Mouse (Mus musculus): ENCODE measurements around the gene Pcgf2. TPM values are rescaled to one million over a fixed set of nuclear protein-coding genes. Genes with fewer than 3 reads are reported as not detected.
A peak's percentile ranks its signal among the peaks of the same experiment; 100 is the strongest.

Pcgf2 gene
- total RNA-seq, 1 experiment from 2014 or later: 0.82 TPM

DNA sequence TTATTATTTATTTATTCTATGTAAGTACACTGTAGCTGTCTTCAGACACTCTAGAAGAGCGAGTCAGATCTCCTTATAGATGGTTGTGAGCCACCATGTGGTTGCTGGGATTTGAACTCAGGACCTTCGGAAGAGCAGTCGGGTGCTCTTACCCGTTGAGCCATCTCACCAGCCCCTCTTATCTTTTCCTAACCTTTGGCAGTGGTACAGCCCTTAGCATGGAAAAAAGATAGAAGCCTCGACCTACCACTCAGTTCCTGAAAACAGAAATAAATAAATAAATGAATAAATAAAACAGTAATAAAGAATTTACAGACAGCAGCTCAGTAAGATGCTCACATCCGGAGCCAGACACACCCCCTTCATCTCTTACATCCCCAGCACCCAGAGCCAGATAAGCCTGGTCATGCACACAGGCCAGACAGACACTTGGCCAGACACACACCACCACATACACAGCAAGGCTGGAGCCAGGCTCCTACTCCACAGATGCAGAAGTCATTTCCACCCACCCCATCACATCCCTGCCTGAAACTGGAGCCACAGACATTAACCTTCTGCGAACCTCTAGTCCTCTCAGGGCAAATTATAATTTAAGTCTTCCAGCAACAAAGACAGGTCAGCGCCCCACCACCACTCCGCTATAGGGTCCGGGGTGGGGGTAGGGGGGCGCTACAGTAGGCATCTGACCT lies 3.0 kb downstream of the Pcgf2 start:
- ATAC-seq (replicated peaks; ENCODE audit: low read depth, poor library complexity, severe bottlenecking): no peak

- no peak for ATAC-seq (replicated peaks; ENCODE audit: low read depth, poor library complexity, severe bottlenecking)
Measured at GRCm38 (mm10) chr11:97696669-97697068, 3.6 kb downstream of the Pcgf2 start.

DNA sequence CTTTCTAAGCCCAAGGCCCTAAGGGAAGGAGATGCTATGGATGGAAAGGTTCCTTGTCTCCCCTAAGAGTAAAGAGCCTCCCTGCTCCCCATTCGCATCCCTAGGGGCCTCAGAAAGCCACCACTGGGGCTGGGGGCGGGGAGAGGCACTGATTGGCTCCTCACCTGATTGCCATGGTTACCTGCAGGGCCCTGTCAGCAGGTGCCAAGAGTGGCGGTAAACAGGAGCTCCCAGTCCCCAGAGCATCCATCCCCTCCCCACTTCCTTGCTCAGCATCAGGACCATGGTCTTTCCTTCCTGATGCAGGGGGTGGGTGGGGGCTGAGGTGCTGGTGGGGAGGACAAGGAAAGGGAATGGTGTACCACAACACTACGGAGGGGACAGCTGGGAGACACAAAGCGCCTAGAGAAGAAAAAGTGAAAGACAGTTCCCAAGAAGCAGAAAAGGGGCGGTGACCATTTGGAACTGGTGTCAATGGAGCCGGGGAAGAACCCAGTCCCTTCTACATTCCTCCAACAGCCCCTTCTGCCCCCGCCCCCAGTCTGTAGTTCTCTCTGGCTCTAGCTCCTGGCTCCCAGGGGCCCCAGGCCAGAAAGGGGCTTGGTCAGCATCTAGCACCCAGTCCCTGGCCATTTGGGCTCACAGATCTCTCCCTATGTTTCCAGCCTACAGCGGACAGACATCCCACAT lies 4.4 kb downstream of the Pcgf2 start:
- ATAC-seq (replicated peaks; ENCODE audit: low read depth, poor library complexity, severe bottlenecking): no peak

GRCm38 (mm10) chr11:97694921-97695711 lies 5.2 kb downstream of the Pcgf2 start:
- no peak for ATAC-seq (replicated peaks; ENCODE audit: low read depth, poor library complexity, severe bottlenecking)

GRCm38 (mm10) chr11:97694435-97694834 lies 5.9 kb downstream of the Pcgf2 start:
- ATAC-seq (replicated peaks; ENCODE audit: low read depth, poor library complexity, severe bottlenecking): no peak

- peak; percentile 59; the same call in 1 of the 2 replicates for ATAC-seq (replicated peaks; ENCODE audit: low read depth, poor library complexity, severe bottlenecking)
Measured at GRCm38 (mm10) chr11:97689861-97690260, 10.4 kb downstream of the Pcgf2 start.

GRCm38 (mm10) chr11:97687061-97687460 lies 13.2 kb downstream of the Pcgf2 start:
- no peak for ATAC-seq (replicated peaks; ENCODE audit: low read depth, poor library complexity, severe bottlenecking)

DNA sequence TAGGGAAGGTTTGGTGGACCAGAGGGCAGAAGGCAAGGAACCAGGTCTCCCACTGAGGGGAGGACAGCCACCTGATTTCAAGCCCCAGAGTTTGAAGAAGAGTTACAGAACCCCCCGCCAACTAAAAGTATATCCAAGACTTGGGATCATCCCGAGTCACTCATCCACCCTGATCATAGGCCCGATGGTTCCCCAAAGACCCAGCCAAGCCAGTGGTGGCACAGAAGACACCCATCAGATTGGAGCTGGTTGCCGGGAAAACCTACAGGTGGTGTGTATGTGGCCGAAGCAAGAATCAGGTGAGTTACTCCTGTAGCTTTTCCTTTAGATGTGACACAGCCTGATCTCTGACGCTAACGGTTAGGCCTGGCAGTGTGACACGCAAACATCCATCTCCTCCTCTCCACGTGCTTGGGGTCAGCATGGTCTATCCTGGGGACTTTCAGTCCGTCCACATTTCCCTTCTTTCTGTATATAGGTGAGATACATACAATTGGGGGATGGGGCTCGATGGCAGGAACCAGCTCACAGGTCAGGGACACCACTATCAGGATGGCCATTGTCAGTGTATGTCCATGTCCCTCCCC lies 13.9 kb downstream of the Pcgf2 start:
- no peak for ATAC-seq (replicated peaks; ENCODE audit: low read depth, poor library complexity, severe bottlenecking)

- peak; percentile 78 for ATAC-seq (replicated peaks; ENCODE audit: low read depth, poor library complexity, severe bottlenecking)
Measured at GRCm38 (mm10) chr11:97685613-97686321, 14.5 kb downstream of the Pcgf2 start, which contains the start of gene Cisd3. Cisd3 (plus strand) TSS chr11:97685826.

DNA sequence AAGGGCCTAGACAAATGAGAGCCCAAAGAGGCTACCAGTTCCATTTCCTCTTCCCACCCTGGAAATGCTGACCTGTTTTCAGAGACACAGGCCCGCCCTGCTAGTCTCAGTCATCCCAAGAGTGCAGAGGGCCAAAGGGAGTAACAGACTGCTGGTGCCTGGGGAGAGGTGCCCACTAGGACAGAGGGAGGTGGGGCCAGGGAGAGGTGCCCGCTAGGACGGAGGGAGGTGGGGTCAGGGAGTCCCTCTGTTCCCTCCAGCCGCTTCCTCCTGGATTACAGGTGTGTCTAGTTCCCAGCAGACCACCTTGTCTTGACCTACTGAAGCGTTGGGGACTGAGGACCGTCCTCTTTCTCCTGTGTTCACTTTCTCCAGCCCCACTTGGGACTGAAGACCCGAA lies 15.5 kb downstream of the Pcgf2 start:
- ATAC-seq (replicated peaks; ENCODE audit: low read depth, poor library complexity, severe bottlenecking): no peak

- ATAC-seq (replicated peaks; ENCODE audit: low read depth, poor library complexity, severe bottlenecking): peak; percentile 49; the same call in 1 of the 2 replicates
Measured at GRCm38 (mm10) chr11:97684063-97684680, 16.1 kb downstream of the Pcgf2 start.

DNA sequence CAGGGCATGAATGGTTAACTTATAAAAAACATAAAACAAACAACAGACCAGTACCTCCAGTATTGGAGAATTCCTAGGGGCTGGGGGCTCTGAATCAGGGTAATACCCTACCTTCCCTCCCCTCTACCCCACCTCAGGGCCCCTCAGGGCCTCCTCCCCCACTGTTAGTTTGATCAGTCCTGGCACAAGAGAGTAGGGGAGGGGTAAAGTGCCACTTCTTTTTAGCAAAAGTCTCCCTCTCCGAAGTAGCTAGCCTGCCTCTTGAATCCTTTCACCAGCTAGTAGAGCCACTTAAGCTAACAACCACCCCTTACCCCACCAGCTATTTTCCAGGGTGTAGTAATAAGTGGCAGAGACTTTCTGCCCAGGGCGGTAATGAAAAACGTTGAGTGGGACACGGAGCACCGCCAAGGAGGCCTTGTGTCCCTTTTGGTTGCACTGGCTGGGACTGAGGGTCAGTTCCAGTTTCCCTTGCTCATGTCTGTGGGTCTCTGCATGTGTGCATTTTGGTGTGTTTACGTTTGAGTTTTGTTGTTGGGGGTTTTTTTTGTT lies 17.7 kb downstream of the Pcgf2 start:
- ATAC-seq (replicated peaks; ENCODE audit: low read depth, poor library complexity, severe bottlenecking): no peak

GRCm38 (mm10) chr11:97680430-97680829 lies 19.9 kb downstream of the Pcgf2 start:
- no peak for ATAC-seq (replicated peaks; ENCODE audit: low read depth, poor library complexity, severe bottlenecking)

DNA sequence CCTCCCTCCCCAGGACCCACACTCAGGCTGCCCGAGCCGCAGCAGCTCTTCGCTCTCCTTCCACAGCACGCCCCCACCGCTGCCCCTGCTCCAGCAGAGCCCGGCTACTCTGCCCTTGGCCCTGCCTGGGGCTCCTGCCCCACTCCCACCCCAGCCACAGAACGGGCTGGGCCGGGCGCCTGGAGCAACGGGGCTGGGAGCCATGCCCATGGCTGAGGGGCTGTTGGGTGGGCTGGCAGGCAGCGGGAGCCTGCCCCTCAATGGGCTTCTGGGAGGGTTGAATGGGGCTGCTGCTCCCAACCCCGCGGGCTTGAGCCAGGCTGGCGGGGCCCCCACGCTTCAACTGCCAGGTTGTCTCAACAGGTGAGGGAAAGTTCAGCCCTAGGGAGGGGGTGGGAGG lies 22.0 kb downstream of the Pcgf2 start:
- no peak for ATAC-seq (replicated peaks; ENCODE audit: low read depth, poor library complexity, severe bottlenecking)

- ATAC-seq (replicated peaks; ENCODE audit: low read depth, poor library complexity, severe bottlenecking): no peak
Measured at GRCm38 (mm10) chr11:97677842-97678241, 22.5 kb downstream of the Pcgf2 start.

DNA sequence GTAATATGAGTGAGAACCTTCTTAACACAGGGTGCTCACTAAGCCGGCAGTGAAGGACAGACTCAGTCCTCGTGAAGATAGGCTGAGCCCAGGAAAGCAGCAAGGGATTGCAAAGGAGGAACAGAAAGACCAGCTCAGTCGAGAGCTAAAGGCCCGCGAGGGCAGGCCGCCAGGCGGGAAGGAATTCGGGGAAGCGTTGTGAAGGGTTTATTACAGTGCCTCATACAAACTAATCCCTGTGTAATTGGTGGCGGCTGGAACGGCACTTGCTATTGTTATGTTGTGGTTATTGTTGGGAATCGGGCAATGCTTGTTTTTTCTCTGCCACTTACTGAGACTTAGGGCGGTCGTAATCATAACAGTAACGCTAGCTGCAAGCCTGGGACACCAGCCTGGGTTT lies 22.9 kb downstream of the Pcgf2 start:
- no peak for ATAC-seq (replicated peaks; ENCODE audit: low read depth, poor library complexity, severe bottlenecking)

DNA sequence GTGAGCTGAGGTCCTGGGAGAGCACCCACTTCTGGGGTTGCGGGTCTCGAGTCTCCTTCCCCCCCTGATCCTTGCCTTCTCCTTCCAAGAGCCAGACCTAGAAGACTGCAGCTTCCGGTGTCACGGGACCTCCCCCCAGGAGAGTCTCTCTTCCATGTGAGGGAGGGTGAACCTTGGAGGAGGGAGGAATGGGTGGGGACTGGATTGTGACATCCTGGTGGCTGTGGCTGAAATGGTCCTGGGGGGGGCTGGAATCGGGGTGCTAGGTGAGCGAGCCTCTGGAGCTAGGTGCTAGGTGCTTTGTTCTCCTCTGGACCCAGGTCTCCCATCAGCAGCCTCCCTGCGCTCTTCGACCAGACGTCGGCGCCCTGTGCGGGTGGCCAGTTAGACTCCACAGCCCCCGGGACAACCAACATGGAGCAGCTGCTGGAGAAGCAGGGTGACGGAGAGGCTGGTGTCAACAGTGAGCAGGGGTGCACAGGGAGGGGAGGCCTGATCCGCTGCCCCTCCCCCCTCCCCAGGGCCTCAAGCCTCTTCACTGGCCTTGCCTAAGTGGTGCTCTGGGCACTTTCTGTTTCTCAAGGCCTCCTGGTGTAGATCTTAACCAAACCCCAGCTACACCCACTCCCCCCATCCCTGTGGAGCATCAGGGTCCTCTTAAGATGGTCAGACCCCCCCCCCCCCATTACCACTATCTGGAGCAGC lies 24.1 kb downstream of the Pcgf2 start:
- ATAC-seq (replicated peaks; ENCODE audit: low read depth, poor library complexity, severe bottlenecking): no peak

DNA sequence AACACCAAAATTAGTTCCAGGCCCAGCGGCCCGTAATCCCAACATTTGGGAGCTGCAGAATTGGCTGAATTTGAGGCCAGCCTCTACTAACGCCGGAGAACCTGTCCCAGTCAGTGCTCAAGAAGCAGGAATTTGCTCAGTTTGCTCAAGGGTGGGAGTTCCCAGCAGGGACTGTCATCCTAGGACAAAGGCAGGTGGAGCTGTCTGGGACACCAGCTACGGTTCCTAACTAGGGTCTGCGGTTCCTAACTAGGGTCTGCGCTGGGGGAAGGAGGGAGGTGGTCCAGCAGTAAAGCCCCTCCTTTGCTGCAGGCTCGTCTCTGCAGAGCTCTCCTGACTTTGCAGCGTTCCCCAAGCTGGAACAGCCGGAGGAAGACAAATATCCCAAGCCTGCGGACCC lies 27.1 kb downstream of the Pcgf2 start:
- ATAC-seq (replicated peaks; ENCODE audit: low read depth, poor library complexity, severe bottlenecking): no peak

- ATAC-seq (replicated peaks; ENCODE audit: low read depth, poor library complexity, severe bottlenecking): no peak
Measured at GRCm38 (mm10) chr11:97671177-97671527, 29.1 kb downstream of the Pcgf2 start.

All from common myeloid progenitor, adult 5-6 weeks (primary cell).